Mouse (Mus musculus): ENCODE data around the gene Fibin. TPM values are rescaled to one million over a fixed set of nuclear protein-coding genes. Genes with fewer than 3 reads are reported as not detected.

Gene Fibin
- 29.5 and 54.2 TPM in 2 replicates for polyA plus RNA-seq (2016; fragmentation: Nextera tagmentation; extraction: Ambion mirVana)

DNA sequence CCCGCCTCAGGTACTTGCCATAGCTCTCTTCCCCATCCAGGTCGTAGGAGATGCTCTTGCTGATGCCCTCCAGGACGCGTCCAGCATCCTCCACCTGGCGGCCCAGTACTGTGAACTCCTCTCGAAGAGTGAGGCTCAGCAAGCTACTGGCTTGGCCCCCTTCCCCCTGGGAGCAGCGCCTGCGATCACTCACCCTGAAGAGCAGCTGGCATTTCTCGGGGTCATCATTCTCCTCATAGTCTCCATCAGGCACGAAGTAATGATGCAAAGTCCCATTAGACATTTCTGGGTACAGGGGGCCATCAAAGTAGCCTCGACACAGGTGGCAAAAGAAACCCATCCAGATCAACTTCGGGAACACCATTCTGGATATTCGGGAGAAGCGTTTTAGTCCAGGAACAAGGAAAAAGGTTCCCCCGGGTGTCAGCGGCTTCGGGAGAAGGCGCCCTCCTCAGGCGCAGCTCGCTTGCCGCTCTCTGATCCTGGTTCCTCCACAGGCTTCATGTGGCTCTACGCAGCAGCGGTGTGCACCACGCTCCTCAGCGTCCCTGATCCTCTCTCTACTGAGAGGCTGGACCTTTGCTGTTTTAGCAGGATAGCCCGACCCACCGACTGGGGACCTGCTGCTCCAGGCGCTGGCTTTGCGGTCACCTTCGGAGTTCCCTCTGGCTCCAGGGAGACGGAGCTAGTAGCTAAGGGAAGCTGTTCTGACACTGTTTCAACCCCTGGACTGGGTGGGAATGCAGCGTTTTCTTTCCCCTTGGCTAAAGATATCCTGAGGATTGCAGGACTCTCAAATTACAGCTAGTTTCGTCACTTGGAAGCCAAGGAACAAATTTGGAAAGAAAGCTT, at the start of gene Fibin:
Gene Fibin, minus strand, starts transcription at position 752 of the 852 bp plus-strand sequence.
- Histone ChIP-seq H3K4me3 (peak within 1 kb of the TSS; percentile 44), H3K9me3 (replicated peaks) (no peaks in the 10 kb centered on the region), H3K4me1 (peaks cover 11% of the 10 kb centered on the region; the same call in 1 of the 2 replicates), H3K36me3 (no peaks in the 10 kb centered on the region), H3K9ac (peak within 1 kb of the TSS; percentile 54), H3K27me3 (no peaks in the 10 kb centered on the region; the same call in 1 of the 2 replicates), H3K4me2 (replicated peaks) (peak within 1 kb of the TSS; percentile 73), H3K27ac (peak within 1 kb of the TSS; percentile 25; the same call in 1 of the 2 replicates)
- WGBS, result 1% methylated on average over 33 of the region's 33 CpGs
- ATAC-seq (ENCODE audit: low FRiP score), result peak; percentile 87

DNA sequence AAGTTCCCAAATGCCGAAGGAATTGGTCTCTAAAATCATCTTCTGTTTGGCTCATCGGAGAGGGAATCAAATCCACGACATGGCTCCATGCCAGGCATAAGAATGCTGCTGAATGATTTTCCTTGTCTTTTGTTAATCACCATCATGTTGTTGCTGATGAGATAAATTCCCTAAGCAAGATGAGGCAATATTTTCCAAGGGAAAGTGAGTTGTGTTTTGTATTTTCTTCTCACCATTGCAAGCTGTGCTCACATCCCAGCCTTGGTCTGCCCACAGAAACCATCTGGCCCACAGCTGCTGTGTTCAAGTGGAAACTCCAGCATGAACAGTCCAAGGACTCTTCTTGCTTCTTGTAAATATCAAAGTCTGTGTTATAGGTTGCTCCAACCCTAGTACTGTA, 48.4 kb upstream of the Fibin start:
- 88% methylated on average over 3 of the region's 3 CpGs for WGBS

DNA sequence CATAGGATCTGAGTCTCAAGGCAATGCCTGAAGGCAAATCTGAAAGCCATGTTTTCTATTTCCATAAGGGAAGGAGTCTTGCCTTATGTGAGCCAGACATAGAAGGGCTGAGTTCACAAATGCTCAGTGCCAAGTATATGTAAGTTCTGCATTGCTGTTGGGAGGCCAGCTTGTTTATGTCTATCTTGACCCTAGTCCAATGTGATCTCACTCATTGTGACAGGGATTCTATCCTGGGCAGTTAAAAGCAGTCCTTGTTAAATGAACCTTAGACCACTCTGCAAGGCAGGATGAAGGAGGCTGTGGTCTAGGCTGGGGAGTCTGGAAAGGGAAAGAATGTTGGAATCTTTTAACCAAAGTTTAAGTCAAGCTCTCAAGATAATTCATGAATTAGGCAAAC, 45.8 kb upstream of the Fibin start:
- no peak overlapping the region for H3K4me3 ChIP-seq
- H3K27me3 ChIP-seq, result no peaks in the 10 kb centered on the region
- no peak overlapping the region for H3K9ac ChIP-seq
- ATAC-seq (ENCODE audit: low FRiP score), result no peak
- H3K4me2 ChIP-seq (replicated peaks), result no peak overlapping the region
- H3K27ac ChIP-seq, result no peak overlapping the region
- no peaks in the 10 kb centered on the region for H3K4me1 ChIP-seq
- no peaks in the 10 kb centered on the region for H3K36me3 ChIP-seq
- no peaks in the 10 kb centered on the region for H3K9me3 ChIP-seq (replicated peaks)

More for the DNA sequence above, 48.4 kb upstream of the Fibin start:
- Histone ChIP-seq H3K4me1 (no peaks in the 10 kb centered on the region), H3K9me3 (replicated peaks) (no peaks in the 10 kb centered on the region), H3K4me3 (no peak overlapping the region), H3K36me3 (no peaks in the 10 kb centered on the region), H3K4me2 (replicated peaks) (no peak overlapping the region), H3K27me3 (no peaks in the 10 kb centered on the region), H3K27ac (no peak overlapping the region), H3K9ac (no peak overlapping the region)
- ATAC-seq (ENCODE audit: low FRiP score), result no peak

DNA sequence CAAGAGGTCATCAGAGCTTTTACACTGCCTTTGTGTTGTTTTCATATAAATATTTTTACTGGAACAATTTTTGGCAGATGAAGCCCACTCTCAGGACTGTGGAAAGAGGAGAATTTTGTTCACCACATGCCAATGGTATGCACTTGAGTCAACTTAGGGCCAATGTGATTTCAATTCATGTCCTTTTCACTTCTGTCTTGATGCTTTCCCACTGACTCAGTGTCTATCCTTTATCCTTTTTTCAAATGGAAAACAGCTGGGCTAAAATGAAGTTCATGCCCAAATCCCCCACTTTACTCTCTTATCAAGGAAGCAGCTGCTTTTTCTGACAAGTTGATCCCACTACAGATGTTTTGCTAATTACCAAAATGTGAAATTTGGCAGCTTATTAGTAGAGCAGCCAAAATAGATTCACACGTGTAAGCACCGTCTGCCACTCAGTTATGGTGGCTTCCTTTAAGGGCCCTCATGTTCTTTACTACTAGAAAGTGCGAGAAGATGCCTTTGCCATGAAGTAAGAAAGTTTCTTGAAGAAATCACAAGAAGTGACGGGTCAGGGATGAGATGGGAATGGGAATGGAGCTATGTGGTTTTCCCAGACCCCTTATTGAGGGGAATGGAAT, 29.8 kb upstream of the Fibin start:
- no peak overlapping the region for H3K9ac ChIP-seq
- no peak for ATAC-seq (ENCODE audit: low FRiP score)
- no peak overlapping the region for H3K27ac ChIP-seq
- no peaks in the 10 kb centered on the region for H3K4me1 ChIP-seq
- WGBS, result 82% methylated on average over 4 of the region's 4 CpGs
- H3K9me3 ChIP-seq (replicated peaks), result no peaks in the 10 kb centered on the region
- no peak overlapping the region for H3K4me3 ChIP-seq
- H3K4me2 ChIP-seq (replicated peaks), result no peak overlapping the region
- no peaks in the 10 kb centered on the region for H3K27me3 ChIP-seq
- H3K36me3 ChIP-seq, result no peaks in the 10 kb centered on the region

DNA sequence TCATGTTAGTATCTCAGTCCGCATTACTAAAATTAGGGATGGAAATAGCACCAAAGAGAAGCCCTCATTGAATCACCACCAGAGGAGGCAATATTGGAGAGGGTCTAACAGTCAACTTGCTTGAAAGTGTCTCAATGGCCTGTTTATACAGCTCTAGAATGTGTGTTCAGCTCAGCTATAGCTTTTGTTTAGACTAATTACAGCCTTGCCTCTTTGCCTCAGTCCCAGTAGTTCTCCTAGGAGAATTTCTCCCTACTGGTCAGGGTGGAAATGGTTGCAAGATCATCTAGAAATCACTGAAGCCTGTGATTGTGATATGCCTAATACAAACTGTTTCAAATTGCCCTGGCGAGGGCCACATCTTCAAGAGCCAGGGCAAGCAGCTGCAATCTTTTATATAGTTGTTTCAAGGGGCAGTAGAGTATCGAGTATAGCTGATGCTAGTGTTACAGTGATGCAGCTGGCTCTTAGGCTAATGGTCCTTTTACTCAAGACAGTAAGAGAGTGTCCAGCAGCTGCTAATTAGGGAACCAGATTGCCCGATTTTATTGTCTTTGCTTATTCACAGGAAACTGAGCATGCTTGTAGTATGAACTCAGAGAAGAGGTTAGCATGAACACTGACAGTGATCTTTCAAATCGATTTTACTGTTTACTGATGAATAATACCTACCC, 27.9 kb upstream of the Fibin start:
- Histone ChIP-seq H3K27ac (no peak overlapping the region), H3K4me3 (no peak overlapping the region), H3K27me3 (no peaks in the 10 kb centered on the region), H3K36me3 (no peaks in the 10 kb centered on the region), H3K4me1 (no peaks in the 10 kb centered on the region), H3K9ac (no peak overlapping the region), H3K9me3 (replicated peaks) (no peaks in the 10 kb centered on the region), H3K4me2 (replicated peaks) (no peak overlapping the region)
- 80% methylated on average over 5 of the region's 5 CpGs for WGBS
- ATAC-seq (ENCODE audit: low FRiP score), result peak; percentile 46; the same call in 1 of the 2 replicates

DNA sequence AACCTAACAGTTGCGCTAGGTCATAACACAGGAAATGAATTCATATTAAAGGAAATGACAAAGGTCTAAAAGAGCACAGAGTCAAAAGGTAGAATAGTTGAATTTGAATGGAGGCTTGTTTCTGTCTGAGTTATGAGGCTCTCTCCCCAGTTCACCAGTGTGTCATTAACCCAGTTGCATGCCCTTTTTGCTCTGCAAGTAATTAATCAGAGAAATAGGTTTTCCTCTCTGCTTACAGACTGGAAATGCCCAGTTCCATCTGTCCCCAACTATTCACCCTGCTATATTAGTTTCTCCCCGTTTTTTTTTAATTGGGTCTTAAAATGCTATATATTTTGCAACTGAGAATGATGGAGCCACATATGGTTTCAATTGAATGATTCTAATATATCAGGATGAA, 16.8 kb upstream of the Fibin start:
- 76% methylated on average over 2 of the region's 2 CpGs for WGBS
- H3K36me3 ChIP-seq, result no peaks in the 10 kb centered on the region
- H3K9me3 ChIP-seq (replicated peaks), result no peaks in the 10 kb centered on the region
- H3K9ac ChIP-seq, result no peak overlapping the region
- no peaks in the 10 kb centered on the region for H3K27me3 ChIP-seq
- ATAC-seq (ENCODE audit: low FRiP score), result no peak
- no peak overlapping the region for H3K4me3 ChIP-seq
- H3K27ac ChIP-seq, result no peak overlapping the region
- H3K4me1 ChIP-seq, result no peaks in the 10 kb centered on the region
- H3K4me2 ChIP-seq (replicated peaks), result no peak overlapping the region

DNA sequence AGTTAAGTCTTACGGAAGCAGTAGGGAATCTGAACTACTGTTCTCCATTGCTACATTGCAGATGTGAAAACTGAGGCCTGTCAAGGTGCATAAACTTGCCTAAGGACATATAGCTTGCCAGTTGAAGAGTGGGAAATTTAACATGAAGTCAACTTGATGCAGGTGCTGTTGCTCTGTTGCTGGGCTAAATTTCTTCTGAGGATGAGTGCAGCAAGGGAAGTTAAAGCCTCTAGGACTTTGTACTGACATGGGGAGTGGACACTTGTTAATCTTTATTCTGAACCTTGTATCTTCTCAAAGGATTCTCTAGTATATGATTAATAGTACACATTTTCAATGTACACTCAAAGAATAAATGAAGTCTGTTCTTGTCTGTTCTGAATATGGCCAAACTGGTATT, 13.7 kb upstream of the Fibin start:
- H3K27me3 ChIP-seq, result no peaks in the 10 kb centered on the region
- H3K4me2 ChIP-seq (replicated peaks), result no peak overlapping the region
- no peaks in the 10 kb centered on the region for H3K36me3 ChIP-seq
- WGBS, result 95% methylated on average over 1 of the region's 1 CpGs
- H3K9ac ChIP-seq, result no peak overlapping the region
- no peak overlapping the region for H3K27ac ChIP-seq
- no peak for ATAC-seq (ENCODE audit: low FRiP score)
- no peaks in the 10 kb centered on the region for H3K9me3 ChIP-seq (replicated peaks)
- no peaks in the 10 kb centered on the region for H3K4me1 ChIP-seq
- H3K4me3 ChIP-seq, result no peak overlapping the region

DNA sequence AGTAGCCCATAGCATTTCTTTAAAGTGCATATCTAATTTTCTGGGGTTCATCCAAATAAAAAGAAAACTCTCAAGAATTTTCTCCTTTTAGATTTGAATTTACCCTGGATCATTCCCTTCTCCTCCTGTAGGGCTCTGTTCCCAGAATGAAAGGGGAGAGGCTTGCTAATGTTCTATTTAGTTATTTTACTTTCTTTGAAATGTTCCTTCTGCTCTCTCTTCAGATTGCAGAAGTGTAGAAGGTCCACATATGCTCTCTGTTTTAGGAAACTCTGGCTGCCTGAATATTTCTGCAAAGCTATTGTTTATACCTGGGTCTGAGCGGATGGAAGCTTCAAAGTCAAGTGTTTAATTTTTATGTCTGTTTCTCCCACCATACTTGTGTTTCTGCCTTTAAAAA, 12.5 kb upstream of the Fibin start:
- no peak overlapping the region for H3K27ac ChIP-seq
- no peaks in the 10 kb centered on the region for H3K9me3 ChIP-seq (replicated peaks)
- H3K27me3 ChIP-seq, result no peaks in the 10 kb centered on the region
- no peak for ATAC-seq (ENCODE audit: low FRiP score)
- no peaks in the 10 kb centered on the region for H3K4me1 ChIP-seq
- H3K4me3 ChIP-seq, result no peak overlapping the region
- H3K36me3 ChIP-seq, result no peaks in the 10 kb centered on the region
- no peak overlapping the region for H3K4me2 ChIP-seq (replicated peaks)
- H3K9ac ChIP-seq, result no peak overlapping the region
- 89% methylated on average over 1 of the region's 1 CpGs for WGBS

DNA sequence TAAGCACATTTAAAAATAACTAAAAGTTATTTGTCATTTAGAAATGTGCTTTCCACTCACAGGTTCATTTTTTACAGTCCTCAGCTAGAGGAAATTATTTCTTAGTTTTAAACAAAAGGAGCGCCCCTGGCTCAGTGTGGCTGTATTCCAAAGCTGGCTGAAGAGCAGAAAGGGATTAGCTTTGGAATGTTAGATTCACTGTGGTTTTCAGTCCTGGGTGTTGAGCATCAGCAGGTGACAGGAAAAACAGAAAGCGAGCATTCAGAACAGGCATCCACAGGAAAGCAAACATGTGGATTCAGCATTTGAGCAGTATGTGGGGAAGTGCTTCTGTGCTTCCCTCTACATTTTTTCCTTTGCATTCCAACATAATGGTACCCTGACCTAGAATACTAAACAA, 10.2 kb upstream of the Fibin start:
- no peak overlapping the region for H3K9ac ChIP-seq
- no peak for ATAC-seq (ENCODE audit: low FRiP score)
- H3K27ac ChIP-seq, result no peak overlapping the region
- no peaks in the 10 kb centered on the region for H3K9me3 ChIP-seq (replicated peaks)
- no peak overlapping the region for H3K4me3 ChIP-seq
- no peak overlapping the region for H3K4me2 ChIP-seq (replicated peaks)
- no peaks in the 10 kb centered on the region for H3K4me1 ChIP-seq
- H3K36me3 ChIP-seq, result no peaks in the 10 kb centered on the region
- 62% methylated on average over 2 of the region's 2 CpGs for WGBS
- H3K27me3 ChIP-seq, result no peaks in the 10 kb centered on the region

DNA sequence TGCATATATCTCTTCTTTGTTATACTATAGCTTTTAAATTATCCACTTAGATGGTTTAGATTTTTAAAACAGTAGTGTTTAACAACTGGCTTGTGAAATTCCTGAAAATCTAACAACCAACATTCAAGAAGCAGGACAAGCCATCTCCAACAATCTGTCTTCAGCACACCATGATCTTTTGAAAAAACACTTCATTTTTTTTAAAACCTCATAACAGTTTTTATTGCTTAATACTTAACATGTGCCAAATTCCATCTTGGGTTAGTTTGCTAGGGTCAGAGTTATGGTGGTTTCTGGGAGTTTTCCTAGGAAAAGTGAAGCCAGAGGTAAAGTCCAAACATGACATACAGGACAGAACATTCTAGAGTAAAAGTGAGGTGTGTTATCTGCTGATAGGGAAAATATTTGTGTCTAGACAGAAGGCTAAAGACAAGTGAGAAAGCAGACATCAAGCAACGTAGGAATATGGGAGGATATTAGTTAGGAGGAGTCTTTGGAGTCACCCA, 4.5 kb upstream of the Fibin start:
- Histone ChIP-seq H3K9me3 (replicated peaks) (no peaks in the 10 kb centered on the region), H3K9ac (no peak overlapping the region), H3K4me2 (replicated peaks) (no peak overlapping the region), H3K36me3 (no peaks in the 10 kb centered on the region), H3K4me1 (peaks cover 6% of the 10 kb centered on the region; the same call in 1 of the 2 replicates), H3K4me3 (no peak overlapping the region), H3K27me3 (no peaks in the 10 kb centered on the region; the same call in 1 of the 2 replicates), H3K27ac (no peak overlapping the region)
- 62% methylated on average over 1 of the region's 1 CpGs for WGBS
- ATAC-seq (ENCODE audit: low FRiP score), result no peak

DNA sequence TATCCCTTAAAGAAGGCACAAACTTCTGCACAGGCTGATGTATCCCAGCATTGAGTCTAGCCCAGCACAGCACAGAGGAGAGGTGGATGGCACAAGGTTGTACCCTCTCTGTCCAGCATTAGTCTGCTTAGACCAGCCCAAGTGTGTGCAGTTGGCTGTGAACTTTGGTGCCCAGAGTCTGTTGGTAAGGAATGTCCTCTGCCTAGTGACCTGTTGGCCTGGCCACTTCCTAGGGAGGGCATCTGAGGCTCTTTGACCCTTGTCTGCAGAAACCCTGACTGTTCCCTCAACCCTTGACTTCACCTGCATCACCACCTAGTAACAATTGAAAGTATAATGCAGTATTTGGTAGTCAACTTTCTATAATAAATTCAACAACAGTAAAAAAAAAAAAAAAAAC, 2.4 kb upstream of the Fibin start:
- H3K9ac ChIP-seq, result no peak overlapping the region
- peaks cover 11% of the 10 kb centered on the region; the same call in 1 of the 2 replicates for H3K4me1 ChIP-seq
- no peaks in the 10 kb centered on the region for H3K36me3 ChIP-seq
- no peak overlapping the region for H3K27ac ChIP-seq
- H3K9me3 ChIP-seq (replicated peaks), result no peaks in the 10 kb centered on the region
- ATAC-seq (ENCODE audit: low FRiP score), result no peak
- no peaks in the 10 kb centered on the region; the same call in 1 of the 2 replicates for H3K27me3 ChIP-seq
- no peak overlapping the region for H3K4me2 ChIP-seq (replicated peaks)
- H3K4me3 ChIP-seq, result no peak overlapping the region

DNA sequence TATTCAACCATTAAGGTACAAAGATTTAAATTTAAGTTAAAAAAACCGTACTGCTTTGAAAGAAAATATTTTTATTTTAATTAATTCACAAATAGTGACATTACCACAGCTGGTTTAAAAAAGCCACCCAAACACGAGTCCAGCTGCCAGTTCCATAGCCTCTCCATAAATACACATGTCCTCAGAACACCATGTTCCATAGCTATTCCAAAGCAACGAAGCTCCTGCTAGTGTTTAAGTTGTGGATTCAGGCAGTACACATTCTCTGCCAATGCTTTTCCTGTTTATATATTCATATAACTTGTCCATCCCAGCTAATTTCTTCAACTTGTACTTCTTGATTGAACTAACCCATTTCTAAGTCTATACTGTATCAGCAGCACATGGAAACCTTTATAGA, 872 bp upstream of the Fibin start:
- 81% methylated on average over 3 of the region's 3 CpGs for WGBS
- Histone ChIP-seq H3K4me3 (no peak overlapping the region), H3K4me1 (peaks cover 11% of the 10 kb centered on the region; the same call in 1 of the 2 replicates), H3K9ac (no peak overlapping the region), H3K9me3 (replicated peaks) (no peaks in the 10 kb centered on the region), H3K27me3 (no peaks in the 10 kb centered on the region; the same call in 1 of the 2 replicates), H3K27ac (no peak overlapping the region), H3K36me3 (no peaks in the 10 kb centered on the region), H3K4me2 (replicated peaks) (no peak overlapping the region)
- ATAC-seq (ENCODE audit: low FRiP score), result no peak
